Mouse (Mus musculus): ENCODE data around the gene Olfr1328. TPM values are rescaled to one million over a fixed set of nuclear protein-coding genes. Genes with fewer than 3 reads are reported as not detected.
"Not testable (repeated sequence)": the region's sequence is repeated elsewhere in the genome, so short reads cannot be mapped to it uniquely, and the experiment has no call there.

Gene Olfr1328
- polyA plus RNA-seq (2014; fragmentation: Nextera tagmentation; extraction: Ambion mirVana): not detected in 2 replicates

DNA sequence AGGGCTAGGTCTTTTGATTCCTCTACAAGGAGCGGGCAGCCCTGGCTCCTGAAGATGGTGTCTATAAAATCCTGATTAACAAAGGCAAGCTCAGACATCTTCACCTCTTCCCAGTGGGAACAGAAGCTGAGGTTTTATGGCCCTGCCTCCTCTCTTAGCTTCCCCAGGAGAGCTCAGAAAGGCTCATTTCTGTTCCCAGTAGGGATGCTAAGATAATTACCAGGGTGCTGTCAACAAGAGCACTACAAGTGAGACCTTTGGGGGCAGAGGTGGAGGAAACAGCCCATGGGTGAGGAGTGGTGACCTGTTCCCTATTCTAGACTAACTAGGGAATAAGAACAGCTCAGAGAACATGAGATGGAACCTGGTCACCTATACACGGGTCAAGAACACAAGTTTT is at the start of gene Olfr1328:
Gene Olfr1328 (minus strand): TSS at position 101 of the 400 bp plus-strand sequence.
- ATAC-seq (replicated peaks; ENCODE audit: low FRiP score) (no peak), DNase-seq (ENCODE audit: low spot score) (no peak)
- Histone ChIP-seq H3K27ac (ENCODE audit: low read depth, low read length) (no peak within 1 kb of the TSS), H3K9me3 (ENCODE audit: control insufficient read depth, low read length) (no peaks in the 10 kb centered on the region), H3K36me3 (ENCODE audit: control insufficient read depth, insufficient read depth, low read length) (no peaks in the 10 kb centered on the region), H3K27me3 (ENCODE audit: control insufficient read depth, insufficient read depth, low read length) (no peaks in the 10 kb centered on the region), H3K4me3 (ENCODE audit: low read depth, low read length) (no peak within 1 kb of the TSS), H3K4me1 (replicated peaks; ENCODE audit: control insufficient read depth, insufficient read depth, low read length) (no peaks in the 10 kb centered on the region), H3K4me2 (ENCODE audit: low read depth, low read length, severe bottlenecking) (no peak within 1 kb of the TSS), H3K9ac (ENCODE audit: low read length) (no peak within 1 kb of the TSS)
- WGBS: 83% methylated on average over 2 of the region's 2 CpGs

DNA sequence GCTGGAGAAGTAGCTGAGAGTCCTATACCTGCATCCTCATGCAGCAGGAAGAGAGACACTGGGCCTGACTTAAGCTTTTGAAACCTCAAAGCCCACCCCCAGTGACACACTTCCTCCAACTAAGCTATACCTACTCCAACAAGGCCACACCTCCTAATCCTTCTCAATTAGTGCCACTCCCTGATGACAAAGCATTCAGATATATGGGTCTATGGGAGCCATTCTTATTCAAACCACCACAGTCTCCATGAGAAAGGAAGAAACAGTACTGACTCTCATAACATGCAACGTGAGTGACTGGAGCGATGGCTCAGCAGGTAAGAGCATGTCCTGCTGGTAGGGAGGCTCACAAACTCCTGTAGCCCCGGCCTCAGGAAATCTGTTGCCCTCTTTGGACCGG is 46.9 kb upstream of the Olfr1328 start:
- Histone ChIP-seq H3K4me1 (replicated peaks; ENCODE audit: control insufficient read depth, insufficient read depth, low read length) (no peaks in the 10 kb centered on the region), H3K36me3 (ENCODE audit: control insufficient read depth, insufficient read depth, low read length) (no peaks in the 10 kb centered on the region), H3K27me3 (ENCODE audit: control insufficient read depth, insufficient read depth, low read length) (no peaks in the 10 kb centered on the region), H3K27ac (ENCODE audit: low read depth, low read length) (no peak overlapping the region), H3K4me3 (ENCODE audit: low read depth, low read length) (no peak overlapping the region), H3K4me2 (ENCODE audit: low read depth, low read length, severe bottlenecking) (no peak overlapping the region), H3K9ac (ENCODE audit: low read length) (no peak overlapping the region), H3K9me3 (ENCODE audit: control insufficient read depth, low read length) (no peaks in the 10 kb centered on the region)
- 87% methylated on average over 4 of the region's 4 CpGs for WGBS
- ATAC-seq (replicated peaks; ENCODE audit: low FRiP score) (no peak), DNase-seq (ENCODE audit: low spot score) (no peak)

DNA sequence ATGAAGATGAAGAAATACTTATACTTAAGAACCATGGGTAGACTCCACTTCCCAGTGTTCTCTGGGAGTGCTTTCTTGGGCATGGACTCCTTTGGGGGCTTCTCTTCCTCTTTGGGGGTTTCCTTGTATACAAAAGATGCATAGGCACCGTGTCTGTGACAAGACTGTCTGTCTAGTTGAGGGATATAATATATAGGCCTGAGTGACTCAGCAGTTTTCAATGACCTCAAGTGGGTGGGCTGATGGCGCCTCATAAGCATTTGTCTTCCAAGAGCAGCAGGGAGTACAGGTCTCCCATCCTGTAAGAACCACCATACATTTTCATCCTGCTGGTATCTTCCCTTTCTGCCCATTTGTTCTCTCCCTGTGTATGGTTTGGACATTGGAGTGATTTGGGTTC is 34.9 kb upstream of the Olfr1328 start:
- no peaks in the 10 kb centered on the region for H3K36me3 ChIP-seq (ENCODE audit: control insufficient read depth, insufficient read depth, low read length)
- H3K4me3 ChIP-seq (ENCODE audit: low read depth, low read length): no peak overlapping the region
- ATAC-seq (replicated peaks; ENCODE audit: low FRiP score) (no peak), DNase-seq (ENCODE audit: low spot score) (no peak)
- H3K9me3 ChIP-seq (ENCODE audit: control insufficient read depth, low read length): no peaks in the 10 kb centered on the region
- H3K27ac ChIP-seq (ENCODE audit: low read depth, low read length): no peak overlapping the region
- 87% methylated on average over 2 of the region's 2 CpGs for WGBS
- H3K4me2 ChIP-seq (ENCODE audit: low read depth, low read length, severe bottlenecking): no peak overlapping the region
- no peaks in the 10 kb centered on the region for H3K27me3 ChIP-seq (ENCODE audit: control insufficient read depth, insufficient read depth, low read length)
- no peaks in the 10 kb centered on the region for H3K4me1 ChIP-seq (replicated peaks; ENCODE audit: control insufficient read depth, insufficient read depth, low read length)
- no peak overlapping the region for H3K9ac ChIP-seq (ENCODE audit: low read length)

DNA sequence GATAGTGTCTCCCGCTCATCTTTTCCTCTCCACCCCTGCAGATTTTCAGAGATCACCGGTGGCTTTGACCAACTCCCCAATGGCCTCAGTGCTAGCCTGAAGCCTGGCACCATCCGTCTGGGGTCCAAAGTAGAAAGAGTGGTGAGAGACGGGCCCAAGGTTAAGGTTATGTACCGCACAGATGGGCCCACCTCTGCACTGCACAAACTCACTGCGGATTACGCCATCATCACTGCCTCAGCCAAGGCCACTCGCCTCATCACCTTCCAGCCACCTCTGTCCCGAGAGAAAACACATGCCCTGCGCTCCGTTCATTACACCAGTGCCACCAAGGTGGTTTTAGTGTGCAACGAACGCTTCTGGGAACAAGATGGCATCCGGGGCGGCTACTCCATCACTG is 29.3 kb upstream of the Olfr1328 start:
- ATAC-seq (replicated peaks; ENCODE audit: low FRiP score) (no peak), DNase-seq (ENCODE audit: low spot score) (no peak)
- Histone ChIP-seq H3K4me2 (ENCODE audit: low read depth, low read length, severe bottlenecking) (no peak overlapping the region), H3K27ac (ENCODE audit: low read depth, low read length) (no peak overlapping the region), H3K4me3 (ENCODE audit: low read depth, low read length) (no peak overlapping the region), H3K4me1 (replicated peaks; ENCODE audit: control insufficient read depth, insufficient read depth, low read length) (no peaks in the 10 kb centered on the region), H3K27me3 (ENCODE audit: control insufficient read depth, insufficient read depth, low read length) (no peaks in the 10 kb centered on the region), H3K9ac (ENCODE audit: low read length) (no peak overlapping the region), H3K36me3 (ENCODE audit: control insufficient read depth, insufficient read depth, low read length) (no peaks in the 10 kb centered on the region), H3K9me3 (ENCODE audit: control insufficient read depth, low read length) (no peaks in the 10 kb centered on the region)
- 92% methylated on average over 15 of the region's 15 CpGs for WGBS

DNA sequence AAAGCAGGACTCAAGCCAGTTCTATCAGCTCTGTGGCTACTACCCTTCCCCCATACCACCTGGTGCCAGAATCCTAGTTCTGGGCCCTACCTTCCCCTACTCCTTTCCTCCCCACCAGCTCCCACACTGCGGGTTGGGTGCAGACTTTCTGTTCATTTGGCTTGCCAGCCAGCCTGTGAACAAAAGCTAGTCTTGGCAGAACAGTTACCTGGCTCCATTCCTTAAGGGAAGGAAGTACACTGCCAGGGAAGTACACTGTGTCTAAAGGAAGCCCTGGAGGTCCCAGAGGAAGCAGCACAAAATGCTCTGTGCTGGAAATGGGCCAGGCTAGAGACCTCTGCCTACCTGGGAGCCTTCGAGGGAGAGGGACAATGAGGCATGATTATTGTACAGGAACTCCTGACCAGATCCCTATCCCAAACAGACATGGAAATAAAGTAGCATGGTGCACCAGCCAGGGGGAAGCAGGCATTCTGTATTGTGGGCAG is 22.8 kb upstream of the Olfr1328 start, which contains the start of gene Lao1:
Gene Lao1 (plus strand): TSS at position 438 of the 488 bp plus-strand sequence.
- Histone ChIP-seq H3K36me3 (ENCODE audit: control insufficient read depth, insufficient read depth, low read length) (no peaks in the 10 kb centered on the region), H3K27me3 (ENCODE audit: control insufficient read depth, insufficient read depth, low read length) (no peaks in the 10 kb centered on the region), H3K4me1 (replicated peaks; ENCODE audit: control insufficient read depth, insufficient read depth, low read length) (no peaks in the 10 kb centered on the region), H3K27ac (ENCODE audit: low read depth, low read length) (no peak within 1 kb of the TSS), H3K9me3 (ENCODE audit: control insufficient read depth, low read length) (no peaks in the 10 kb centered on the region), H3K9ac (ENCODE audit: low read length) (no peak within 1 kb of the TSS), H3K4me2 (ENCODE audit: low read depth, low read length, severe bottlenecking) (no peak within 1 kb of the TSS), H3K4me3 (ENCODE audit: low read depth, low read length) (no peak within 1 kb of the TSS)
- no peak for DNase-seq (ENCODE audit: low spot score)
- WGBS: 81% methylated on average over 2 of the region's 2 CpGs
- ATAC-seq (replicated peaks; ENCODE audit: low FRiP score): no peak

DNA sequence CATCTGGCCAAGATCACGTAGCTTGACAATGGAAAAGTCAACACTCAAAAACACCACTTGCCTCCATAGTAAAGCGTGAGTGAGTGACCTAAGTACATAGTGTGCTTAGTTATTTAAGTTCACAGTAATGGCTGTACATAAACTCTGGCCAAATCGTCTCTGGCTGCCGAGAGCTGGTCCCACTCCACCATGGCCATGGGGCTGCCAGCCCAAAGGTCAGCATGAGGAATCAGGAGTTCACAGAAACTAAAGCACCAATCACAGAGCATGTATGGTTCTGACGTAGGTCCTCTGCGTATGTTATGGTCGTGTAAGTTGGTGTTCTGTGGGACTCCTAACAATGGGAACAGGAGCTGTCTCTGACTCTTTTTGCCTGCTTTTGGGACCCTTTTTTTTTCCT is 20.4 kb upstream of the Olfr1328 start:
- Histone ChIP-seq H3K36me3 (ENCODE audit: control insufficient read depth, insufficient read depth, low read length) (no peaks in the 10 kb centered on the region), H3K27ac (ENCODE audit: low read depth, low read length) (no peak overlapping the region), H3K4me3 (ENCODE audit: low read depth, low read length) (no peak overlapping the region), H3K9ac (ENCODE audit: low read length) (no peak overlapping the region), H3K4me2 (ENCODE audit: low read depth, low read length, severe bottlenecking) (no peak overlapping the region), H3K4me1 (replicated peaks; ENCODE audit: control insufficient read depth, insufficient read depth, low read length) (no peaks in the 10 kb centered on the region), H3K27me3 (ENCODE audit: control insufficient read depth, insufficient read depth, low read length) (no peaks in the 10 kb centered on the region), H3K9me3 (ENCODE audit: control insufficient read depth, low read length) (no peaks in the 10 kb centered on the region)
- DNase-seq (ENCODE audit: low spot score) (no peak), ATAC-seq (replicated peaks; ENCODE audit: low FRiP score) (no peak)
- WGBS: 91% methylated on average over 7 of the region's 7 CpGs

DNA sequence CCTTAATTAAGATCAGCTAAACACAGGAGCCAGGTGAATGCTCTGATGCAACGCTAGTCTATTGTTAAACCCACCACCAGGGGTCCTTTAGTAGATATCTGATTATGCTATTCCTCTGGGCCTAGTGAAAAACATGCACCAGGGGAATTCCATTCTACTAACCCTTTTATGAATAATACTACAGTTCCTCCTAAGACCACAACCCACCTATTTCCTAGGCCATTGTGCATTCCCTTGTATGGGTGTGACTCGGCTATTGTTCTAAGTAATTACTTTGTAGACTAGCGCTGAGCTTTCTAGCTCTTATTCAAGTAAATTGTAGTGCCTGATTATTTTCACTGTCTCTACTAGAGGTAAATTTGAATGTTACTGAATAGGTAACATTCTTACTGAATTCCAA is 7.1 kb downstream of the Olfr1328 start:
- DNase-seq (ENCODE audit: low spot score); ATAC-seq (replicated peaks; ENCODE audit: low FRiP score); H3K27me3 ChIP-seq (ENCODE audit: control insufficient read depth, insufficient read depth, low read length); H3K4me1 ChIP-seq (replicated peaks; ENCODE audit: control insufficient read depth, insufficient read depth, low read length); H3K9ac ChIP-seq (ENCODE audit: low read length); H3K4me2 ChIP-seq (ENCODE audit: low read depth, low read length, severe bottlenecking); H3K36me3 ChIP-seq (ENCODE audit: control insufficient read depth, insufficient read depth, low read length); H3K4me3 ChIP-seq (ENCODE audit: low read depth, low read length); H3K9me3 ChIP-seq (ENCODE audit: control insufficient read depth, low read length); H3K27ac ChIP-seq (ENCODE audit: low read depth, low read length): not testable (repeated sequence)
- 73% methylated on average over 3 of the region's 3 CpGs for WGBS

DNA sequence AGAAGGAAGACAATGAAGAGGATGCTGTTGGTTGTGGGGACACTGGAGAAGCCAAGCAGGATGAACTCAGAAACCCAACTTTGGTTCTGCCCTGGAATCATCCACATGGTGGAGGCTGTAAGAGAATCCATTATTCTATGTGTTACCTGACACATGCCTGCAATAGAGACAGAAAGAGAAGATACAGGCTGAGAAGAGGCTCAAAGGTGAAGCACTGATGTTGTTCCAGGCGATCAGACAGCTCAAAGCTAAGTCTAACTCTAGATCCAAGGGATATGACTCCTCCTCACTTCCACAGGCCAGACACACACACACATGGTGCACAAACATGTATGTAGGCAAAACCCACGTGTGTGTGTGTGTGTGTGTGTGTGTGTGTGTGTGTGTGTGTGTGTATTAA is 21.0 kb downstream of the Olfr1328 start, which contains the start of gene Olfr1329:
Gene Olfr1329 (minus strand): TSS at position 101 of the 400 bp plus-strand sequence.
- H3K9ac ChIP-seq (ENCODE audit: low read length); H3K36me3 ChIP-seq (ENCODE audit: control insufficient read depth, insufficient read depth, low read length); H3K9me3 ChIP-seq (ENCODE audit: control insufficient read depth, low read length); DNase-seq (ENCODE audit: low spot score); ATAC-seq (replicated peaks; ENCODE audit: low FRiP score); H3K4me3 ChIP-seq (ENCODE audit: low read depth, low read length); H3K27ac ChIP-seq (ENCODE audit: low read depth, low read length); H3K27me3 ChIP-seq (ENCODE audit: control insufficient read depth, insufficient read depth, low read length); H3K4me1 ChIP-seq (replicated peaks; ENCODE audit: control insufficient read depth, insufficient read depth, low read length); H3K4me2 ChIP-seq (ENCODE audit: low read depth, low read length, severe bottlenecking): not testable (repeated sequence)
- WGBS: 72% methylated on average over 2 of the region's 2 CpGs

DNA sequence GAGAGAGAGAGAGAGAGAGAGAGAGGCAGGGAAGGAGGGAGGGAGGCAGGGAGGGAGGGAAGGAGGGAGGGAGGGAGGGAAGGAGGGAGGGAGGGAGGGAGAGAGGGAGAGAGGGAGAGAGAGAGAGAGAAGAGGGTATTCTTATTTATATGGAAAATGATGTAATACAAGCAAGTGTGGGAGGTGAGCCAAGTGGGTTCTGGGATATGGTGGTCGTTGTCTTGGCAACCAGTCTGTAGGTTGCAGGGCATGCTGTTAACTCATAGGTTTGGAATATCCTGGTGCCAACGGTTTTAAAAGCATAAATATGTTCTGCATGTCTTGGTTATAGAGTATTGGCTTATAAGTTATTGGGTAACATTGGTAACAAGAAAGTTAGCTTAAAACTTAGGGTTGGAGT is 36.4 kb downstream of the Olfr1328 start:
- no peak overlapping the region for H3K9ac ChIP-seq (ENCODE audit: low read length)
- no peak overlapping the region for H3K4me2 ChIP-seq (ENCODE audit: low read depth, low read length, severe bottlenecking)
- H3K36me3 ChIP-seq (ENCODE audit: control insufficient read depth, insufficient read depth, low read length): no peaks in the 10 kb centered on the region
- no peak overlapping the region for H3K4me3 ChIP-seq (ENCODE audit: low read depth, low read length)
- H3K27me3 ChIP-seq (ENCODE audit: control insufficient read depth, insufficient read depth, low read length): no peaks in the 10 kb centered on the region
- H3K9me3 ChIP-seq (ENCODE audit: control insufficient read depth, low read length): no peaks in the 10 kb centered on the region
- no peak overlapping the region for H3K27ac ChIP-seq (ENCODE audit: low read depth, low read length)
- no peaks in the 10 kb centered on the region for H3K4me1 ChIP-seq (replicated peaks; ENCODE audit: control insufficient read depth, insufficient read depth, low read length)
- DNase-seq (ENCODE audit: low spot score) (no peak), ATAC-seq (replicated peaks; ENCODE audit: low FRiP score) (no peak)
- WGBS: 74% methylated on average over 2 of the region's 2 CpGs
